Mouse (Mus musculus): ENCODE results near the gene Arhgef17.

Arhgef17 gene

DNA sequence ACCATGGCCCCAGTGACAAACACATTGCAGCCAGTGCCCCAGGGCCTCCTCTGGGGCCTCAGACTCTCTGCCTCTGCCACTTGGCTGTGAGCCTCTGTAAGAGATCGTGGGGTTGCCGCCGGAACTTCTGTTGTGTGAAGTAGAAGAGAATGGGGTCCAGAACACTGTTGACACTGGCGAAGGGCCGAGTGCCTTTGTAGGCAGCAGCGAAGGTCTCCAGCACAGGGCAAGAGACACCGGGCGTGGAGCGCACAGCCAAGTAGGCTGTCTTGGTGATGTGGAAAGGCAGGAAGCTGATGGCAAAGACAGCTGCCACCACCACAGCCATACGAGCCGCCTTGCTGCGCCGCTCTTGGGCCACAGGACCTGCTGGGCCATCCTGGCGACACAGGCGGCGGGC lies 6.2 kb upstream of the Arhgef17 start:
- DNase-seq, result no peak

DNA sequence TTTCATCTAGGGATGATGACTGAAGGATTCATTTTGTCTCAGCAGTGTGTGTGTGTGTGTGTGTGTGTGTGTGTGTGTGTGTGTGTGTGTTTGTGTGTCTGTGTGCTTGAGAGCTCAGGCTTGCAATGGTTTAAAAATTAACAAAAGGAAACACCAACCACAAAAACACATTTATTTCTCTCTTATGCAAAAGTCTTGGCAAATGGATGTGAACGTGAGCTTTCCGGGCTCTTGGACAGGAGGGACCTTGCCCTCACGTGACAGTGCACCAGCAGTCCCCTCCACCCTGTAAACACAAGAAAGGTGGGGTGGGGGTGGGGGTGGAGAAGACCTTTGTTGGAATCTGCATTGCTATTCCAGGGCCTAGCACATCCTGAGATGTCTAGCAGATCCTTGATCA lies 5.6 kb upstream of the Arhgef17 start:
- no peak for DNase-seq

DNA sequence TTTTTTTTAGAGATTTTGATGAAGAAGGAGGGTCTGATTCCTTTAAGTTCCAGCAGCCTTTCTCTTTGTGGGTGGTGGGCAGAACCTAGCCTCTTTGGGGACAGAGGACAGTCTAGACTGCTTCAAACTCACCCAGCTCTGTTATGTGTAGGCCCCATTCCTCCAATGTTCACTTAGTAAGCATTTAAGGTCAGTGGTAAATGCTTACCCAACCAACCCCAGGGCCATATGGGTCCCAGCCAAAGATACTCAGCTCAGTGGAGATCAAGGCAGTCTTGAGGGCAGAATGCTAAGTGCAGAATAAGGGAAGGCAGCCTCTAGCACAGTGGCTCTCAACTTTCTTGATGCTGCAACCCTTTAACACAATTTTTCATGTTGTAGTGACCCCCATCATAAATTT lies 1.6 kb upstream of the Arhgef17 start:
- DNase-seq, result no peak

DNA sequence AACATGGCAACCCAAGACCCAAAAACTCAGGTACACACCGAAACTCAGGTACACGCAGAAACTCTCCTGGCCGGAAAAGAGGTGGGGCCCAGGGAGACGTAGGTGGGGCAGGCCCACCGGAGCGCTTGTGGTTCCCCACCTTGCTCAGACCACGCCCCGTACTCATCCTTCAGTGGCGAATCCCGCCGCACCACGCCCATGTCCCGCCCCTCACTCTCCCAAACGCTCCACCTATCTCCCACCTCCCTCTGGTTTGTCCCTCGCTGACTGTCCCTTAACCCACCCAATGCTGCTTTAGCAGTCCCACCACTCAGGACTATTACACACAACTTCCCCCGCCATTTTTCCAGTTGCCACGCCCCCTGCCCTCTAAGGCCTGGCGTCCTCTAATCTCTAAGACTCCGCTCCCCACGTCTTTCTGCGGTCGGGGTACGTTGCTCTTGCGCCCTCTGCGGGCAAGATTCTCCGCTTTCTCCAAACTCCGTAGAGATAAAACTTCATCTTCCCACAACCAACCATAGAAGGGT lies 637 bp upstream of the Arhgef17 start:
- peak; percentile 40 for DNase-seq

DNA sequence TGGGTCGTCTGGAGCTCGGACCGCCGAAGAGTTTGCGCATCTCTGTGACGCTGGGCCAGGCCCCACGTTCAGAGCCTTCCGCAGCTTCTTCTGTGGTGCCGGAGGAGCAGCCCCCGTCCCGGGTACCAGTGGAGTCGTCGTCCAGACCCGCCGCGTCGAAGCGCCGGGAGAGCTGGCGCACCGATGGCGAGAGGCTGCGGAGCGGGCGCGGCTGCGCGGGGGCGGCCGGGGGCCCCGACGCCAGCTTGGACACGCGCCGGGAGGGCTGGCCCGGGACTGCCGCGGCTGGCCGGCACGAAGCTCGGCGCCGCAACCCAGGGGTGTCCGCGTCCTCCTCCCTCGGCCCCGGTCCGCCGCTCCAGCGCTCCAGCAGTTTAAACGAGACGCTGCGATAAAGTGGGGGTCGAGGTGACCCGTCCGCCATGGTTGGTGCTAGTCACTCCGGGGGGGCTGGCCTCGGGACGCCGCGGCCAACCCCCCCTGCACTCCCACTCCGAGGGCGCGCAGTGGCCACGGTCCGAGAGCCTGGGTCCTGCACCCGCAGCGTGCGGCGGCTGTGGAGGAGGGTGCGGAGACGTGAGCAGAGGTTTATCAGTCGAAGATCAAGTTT lies 486 bp downstream of the Arhgef17 start:
- no peak for DNase-seq

DNA sequence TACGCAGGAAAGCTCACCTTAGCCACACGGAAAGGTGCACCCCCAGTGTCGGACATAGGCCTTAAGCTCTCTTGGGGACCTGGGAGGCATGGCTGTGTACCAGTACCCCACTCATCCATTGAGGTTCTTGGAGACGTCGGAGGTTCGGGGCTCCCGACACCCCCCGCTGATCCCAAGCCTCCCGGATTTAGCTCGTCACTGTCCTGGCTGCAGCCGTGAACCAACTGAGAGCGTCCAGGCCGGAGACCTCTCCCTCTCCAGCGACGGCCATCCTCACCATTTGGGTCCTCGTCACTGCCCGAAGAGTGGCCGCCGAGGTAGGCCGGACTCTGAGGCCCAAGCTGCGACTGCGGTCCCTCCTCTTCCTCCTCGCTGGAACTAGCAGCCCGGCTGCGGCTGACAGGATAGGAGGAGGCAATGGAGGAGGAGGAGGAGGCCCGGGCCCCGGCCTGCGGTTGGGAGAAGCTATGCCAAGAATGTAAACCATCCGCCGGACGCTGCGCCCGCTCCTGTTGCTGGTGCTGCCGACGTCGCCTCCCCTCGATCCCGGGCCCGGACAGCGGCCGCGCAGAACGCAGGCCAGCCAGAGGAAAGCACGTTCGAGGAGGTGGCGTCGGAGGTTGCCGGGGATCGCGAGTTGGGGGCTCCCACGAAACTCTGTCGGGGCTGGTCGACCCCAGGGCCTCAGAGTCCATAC lies 1.1 kb downstream of the Arhgef17 start:
- DNase-seq, result no peak

DNA sequence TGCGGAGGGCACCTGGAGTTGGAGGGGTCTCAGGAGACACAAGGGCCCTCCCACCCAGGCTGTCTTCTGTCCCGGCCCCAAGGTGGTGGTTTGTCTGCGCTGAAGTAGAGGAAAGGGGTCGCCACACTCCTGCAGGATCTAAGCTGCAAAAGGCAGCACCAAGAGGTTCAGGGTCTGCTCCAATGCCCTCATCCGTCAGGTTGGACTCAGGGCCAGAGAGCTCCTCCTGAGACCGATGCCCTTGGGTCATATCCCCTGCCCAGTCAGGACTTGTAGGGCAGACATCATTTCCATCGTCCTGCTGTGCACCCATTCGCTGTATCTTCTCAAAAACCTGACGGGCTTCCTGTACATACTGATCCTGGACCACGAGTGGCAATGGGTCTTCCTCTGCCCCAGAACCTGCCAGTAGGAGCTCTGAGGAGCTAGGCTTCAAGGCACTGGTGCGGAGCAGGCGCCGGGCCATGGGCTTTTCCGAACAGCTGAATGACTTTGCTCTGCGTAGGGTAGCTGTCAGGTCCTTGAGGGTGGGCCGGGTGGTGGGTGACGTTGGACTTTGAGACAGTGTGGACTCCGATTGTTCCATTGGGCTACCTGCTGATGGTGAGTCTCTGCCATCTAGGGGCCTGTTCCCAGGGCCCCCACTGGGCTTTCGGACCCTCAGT lies 2.1 kb downstream of the Arhgef17 start:
- DNase-seq, result no peak

DNA sequence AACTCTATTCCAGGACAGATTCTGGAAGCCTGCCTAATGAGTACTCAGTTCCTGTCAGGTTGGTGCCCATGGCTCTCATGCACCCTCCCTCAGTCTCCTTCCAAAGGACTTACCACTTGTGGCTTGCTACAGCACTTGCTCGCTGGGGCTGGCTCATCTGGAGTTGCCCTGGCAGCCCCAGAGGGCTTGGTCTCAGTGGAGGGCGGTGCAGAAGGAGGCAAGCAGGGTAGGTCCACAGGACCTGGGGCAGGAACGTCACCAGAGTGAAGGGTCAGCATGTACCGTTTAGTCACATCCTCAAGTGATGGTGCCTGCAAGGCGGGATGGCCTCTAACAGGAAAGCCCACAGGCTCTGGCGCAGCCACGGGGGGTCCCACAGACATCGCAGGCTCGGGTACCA lies 3.5 kb downstream of the Arhgef17 start:
- DNase-seq, result no peak

DNA sequence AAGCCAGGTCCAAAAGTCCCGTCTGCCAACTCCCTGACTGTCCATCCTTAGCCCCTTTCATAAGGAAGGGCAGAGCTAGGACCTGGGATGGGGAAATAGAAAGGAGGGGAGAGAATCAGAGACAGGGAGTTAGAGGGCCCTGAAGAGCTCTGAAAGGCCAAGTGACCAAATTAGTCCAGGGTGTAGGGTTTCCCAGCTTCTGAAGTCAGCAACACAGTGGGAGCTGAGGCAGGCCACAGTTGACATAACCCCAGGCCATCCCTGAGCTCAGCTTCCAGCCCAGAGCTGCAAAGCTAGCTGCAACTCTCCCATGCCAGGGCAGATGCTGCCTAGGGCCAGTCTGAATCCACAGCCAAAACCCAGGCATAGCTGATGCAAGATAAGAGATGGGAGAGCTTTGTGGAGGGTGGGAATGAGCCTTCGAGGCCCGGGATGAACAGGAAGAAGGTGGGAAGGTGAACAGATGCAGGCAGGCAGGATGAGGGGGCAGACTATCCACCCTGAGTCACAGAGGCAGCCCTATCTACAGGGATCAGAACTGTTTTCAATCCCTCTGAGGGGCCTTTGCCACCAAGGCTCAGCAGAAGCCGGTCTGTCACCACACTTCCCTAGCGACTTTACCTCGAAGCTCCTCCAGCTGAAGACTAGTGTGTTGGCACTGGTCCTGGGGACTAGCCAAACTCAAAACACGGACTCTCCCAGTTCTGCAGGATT lies 4.5 kb downstream of the Arhgef17 start:
- DNase-seq, result no peak

DNA sequence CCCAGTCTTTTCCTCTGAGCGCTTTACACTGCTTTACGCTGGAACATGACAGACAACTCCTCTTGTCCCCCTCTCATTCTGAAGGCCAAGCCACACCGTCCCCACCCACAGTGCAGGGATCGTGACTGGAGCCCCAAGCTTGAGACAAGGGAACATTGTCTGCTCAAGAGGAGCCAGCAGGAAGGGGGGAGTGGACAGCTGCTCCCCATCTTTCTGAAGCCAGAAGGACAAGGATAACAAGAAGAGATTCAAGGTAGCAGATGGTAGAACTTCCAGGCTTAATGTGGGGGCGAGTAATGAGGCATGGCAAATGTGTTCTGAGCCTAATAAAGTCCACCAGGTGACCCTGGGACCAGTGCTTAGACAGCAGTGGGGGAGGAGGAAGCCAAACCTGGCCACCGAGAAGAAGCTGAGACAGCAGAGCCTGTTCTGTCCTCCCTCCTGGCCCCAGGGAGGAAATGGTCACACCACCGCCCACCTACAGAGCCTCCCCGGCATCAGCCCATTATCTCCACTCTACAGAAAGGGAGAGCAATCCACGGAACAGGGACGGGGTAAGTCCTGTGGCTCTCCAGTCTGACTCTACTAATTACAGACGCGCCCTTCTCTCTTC lies 5.5 kb downstream of the Arhgef17 start:
- DNase-seq, result no peak

DNA sequence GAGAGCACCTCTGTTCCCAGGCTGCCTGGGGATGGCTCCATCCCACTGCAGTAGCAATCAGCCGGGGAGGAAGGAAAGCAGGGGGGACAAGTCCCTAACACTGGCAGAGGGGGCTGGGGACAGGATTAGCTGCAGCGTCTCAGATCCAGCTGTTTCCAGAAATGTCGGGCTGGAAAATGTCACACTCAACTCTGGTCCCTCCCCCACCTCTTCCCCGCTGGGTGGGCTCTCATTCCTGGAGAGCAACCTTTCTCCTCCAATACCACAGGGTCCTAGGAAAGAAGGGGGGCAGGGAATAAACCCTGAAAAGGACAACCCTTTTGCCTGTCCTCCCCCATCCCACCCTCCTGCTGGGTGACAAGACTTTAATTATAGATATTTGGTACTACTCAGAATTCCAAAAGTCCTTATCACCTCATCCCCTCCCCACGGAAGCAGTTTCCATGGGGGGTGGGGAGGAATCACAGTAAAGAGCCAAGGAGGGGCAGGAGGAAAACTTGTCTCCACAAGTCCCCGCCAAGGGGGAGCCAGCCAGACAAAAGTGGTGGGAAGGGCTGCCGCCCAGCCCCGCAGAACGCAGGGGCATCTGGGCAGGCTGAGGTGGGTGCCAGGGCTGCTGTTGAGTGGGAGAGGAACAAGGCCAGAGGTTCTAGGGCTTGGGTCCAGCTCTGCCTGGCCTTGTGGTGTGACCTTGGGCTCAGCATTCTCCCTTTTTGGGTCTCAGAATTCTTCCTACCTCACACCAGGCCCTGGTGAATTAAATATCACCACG lies 7.0 kb downstream of the Arhgef17 start:
- no peak for DNase-seq

DNA sequence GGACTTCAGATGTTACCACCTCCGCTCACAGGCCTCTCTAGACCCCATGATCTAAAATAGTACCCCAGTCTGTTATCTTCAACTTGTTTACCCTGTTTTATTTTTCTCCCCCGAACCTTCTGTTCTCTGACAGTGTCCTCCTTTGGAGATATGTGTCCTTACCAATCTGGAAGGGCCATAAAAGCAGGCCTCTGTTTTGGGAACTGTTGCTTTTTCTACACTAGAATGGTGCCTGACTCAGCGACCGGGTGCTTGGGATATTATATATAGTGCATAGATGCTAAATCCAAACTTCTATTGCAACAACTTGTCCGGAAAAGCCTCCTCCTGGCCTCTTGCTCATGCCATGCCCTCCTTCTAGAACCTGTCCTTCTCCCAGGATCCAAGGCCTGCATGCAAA lies 7.7 kb downstream of the Arhgef17 start:
- no peak for DNase-seq

DNA sequence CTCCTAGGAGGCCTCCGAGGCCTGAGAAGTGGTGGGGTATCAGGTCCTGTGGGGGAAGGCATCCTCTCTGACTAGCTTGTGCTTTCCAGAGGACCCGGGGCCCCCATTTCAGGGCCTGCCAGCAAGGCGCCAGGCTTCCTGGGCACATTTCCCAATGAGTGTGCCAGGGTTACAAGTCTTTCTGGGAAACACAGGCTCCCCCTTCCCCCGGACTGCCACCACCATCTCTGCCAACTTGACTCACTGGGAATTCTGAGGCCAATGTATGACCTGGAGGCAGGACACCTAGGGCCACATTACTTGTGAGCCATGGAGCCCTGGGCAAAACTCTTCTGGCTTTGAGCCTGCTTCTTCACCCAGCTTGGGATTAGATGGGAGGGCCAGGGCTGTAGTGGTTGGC lies 9.0 kb downstream of the Arhgef17 start:
- DNase-seq, result no peak

DNA sequence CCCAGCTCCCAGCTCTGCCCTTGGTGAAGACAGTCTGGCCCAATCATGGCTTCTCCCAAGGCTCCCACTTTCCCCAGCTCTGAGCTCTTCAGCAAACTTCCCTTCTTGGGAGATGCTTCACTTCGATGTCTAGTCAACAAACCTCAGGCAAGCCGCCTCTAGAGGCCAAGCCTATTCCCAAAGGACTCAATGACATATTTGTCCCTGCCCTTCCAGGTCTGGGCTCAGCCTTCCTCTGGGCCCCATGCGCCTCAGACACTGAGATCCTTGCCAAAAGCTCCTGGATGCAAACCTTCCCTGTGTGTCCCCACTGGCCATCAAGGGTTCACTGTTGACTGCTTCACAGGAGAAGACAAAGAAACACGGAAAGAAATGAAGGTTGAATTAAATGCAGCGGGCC lies 10.6 kb downstream of the Arhgef17 start:
- no peak for DNase-seq

DNA sequence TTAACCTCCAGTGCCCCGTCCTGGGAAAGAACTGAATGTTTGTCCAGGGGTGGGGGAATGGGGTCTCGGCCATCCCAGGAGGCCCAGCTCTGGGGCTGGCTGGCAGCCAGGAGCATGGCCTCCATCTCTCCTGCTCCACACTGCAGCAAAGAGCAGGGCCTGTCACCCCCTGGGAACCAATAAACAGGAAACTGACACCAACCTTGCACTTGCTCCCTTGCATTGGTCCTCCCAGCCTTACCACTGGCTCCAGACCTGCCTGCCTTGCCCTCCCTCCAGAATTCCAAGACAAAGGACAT lies 12.1 kb downstream of the Arhgef17 start:
- DNase-seq, result no peak

DNA sequence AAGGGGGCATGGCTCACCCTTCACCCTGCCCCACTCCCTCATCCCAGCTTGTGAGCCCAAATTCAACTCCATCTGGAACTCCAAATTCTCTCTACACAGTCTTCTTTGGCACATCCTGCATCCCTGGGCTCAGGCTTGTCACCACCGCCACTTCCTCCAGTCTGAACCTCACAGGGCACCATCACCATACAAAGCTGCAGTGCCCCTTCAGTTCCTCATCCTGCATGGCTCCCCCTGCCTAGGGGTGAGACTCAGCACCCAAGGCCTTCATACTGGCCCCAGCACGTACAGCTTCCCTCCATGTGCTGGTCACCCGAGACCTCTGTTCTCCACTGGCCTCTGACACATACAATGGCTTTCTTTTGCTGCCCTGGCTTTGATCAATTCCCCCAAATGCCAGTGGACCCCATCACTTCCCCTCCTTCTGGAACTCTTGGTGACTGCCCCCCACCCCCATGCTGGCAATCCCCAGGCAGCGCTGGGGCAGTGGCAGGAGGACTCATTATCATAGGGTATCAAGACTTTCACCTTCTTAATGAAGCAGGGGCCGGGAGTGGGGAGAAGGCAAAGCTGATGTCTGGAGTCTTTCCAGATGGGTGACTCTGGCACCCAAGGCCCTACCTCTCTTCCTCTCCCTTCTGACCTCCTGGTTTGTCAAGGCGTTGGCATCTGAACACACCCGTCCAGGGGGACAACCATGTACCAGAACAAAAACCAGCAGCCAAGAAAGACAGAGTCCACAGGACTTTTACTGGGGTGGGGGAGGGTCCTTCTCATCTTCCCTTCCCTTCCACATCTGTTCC lies 12.7 kb downstream of the Arhgef17 start:
- DNase-seq, result no peak

DNA sequence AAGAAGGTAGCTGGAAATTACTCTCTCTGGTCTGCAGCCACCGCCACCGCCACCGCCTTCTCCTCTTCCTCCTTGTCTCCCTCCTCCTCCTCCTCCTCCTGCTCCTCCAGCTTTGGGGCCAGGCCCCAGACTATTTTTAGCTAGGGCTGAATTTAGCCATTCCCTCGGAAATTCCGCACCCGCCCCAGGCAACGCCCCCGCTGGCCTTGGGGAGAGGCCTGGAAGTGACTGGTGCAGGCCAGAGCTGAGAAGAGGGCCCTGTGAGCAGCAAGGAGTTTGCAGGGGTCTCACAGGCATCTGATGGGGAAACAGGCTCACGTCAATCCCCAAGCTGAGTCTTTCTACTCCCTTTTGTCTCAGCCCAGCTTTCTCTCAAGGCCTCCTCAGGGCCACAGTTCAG lies 13.7 kb downstream of the Arhgef17 start:
- DNase-seq, result no peak

DNA sequence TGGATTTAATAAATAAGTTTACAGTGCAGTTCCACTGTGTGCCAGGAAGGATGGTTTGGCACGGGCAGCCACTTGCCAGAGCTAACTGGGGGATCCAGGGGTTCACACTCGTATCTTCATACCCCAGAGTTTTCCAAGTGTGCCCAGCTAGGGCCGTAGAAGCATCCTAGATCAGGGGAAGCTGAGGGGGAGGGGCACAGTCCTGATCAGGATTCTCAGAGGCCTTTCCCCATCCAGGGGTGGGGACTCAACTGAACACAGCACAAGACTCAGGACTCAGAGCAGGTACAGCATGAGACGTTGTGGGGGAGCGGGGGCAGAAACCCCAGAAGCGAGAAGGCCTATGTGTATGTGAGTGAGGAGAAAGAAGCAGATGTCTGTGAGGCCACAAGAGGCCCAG lies 14.2 kb downstream of the Arhgef17 start:
- no peak for DNase-seq

DNA sequence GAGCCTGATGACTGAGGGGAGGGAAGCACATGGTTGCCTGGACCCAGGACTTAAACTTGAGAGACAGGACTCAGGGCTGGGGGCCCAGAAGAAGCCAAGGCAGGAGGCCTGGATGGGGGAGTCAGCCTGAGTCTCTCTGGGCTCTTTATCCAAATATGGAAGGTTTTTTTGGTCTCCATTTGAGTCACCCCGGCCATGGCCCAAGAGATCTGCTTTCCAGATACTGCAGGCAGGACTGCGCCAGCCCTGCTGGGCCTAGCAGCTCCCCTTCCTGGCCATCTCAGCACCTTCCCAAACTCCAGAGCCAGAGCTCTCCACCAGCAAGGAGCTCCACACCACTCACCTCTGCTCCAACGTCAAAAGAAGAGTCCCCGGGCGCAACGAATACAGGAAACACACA lies 15.4 kb downstream of the Arhgef17 start:
- no peak for DNase-seq

DNA sequence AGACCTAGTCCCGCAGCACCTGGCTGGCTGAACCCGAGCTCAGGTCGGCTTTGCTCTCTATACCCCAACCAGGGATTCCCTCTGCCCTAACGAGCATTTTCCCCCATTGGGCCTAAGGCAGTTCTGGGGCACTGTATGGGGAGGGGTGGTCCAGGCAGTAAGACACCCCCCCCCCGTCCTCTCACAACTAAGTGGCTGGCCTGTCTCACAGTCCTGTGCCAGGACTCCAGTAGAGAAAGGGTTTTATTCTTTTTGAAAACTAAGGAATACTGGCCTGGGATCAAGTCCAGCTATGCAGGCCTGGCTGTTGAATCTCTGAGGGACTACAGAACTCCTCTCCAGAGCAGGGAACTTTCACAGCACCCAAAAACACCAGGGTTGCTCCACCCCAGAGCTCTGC lies 16.7 kb downstream of the Arhgef17 start:
- DNase-seq, result no peak

DNA sequence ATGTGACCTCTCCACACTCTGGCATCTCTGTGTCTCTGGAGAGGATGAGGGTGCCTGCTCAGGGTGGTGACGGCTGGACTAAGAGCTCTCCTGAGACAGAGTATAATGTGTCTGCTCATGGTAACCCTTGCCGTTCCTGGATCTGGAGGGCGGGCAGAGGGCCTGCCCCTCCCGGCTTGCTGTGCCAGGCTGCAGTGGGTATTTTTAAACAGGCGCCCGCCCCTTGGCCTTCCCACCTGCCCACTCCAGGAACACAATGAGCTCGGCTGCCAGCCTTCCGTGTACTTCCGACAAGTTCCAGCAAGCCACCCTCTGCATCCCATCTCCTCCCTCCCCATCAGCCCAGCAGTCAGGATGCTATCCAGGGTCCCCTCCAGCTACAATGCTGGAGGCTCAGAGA lies 20.1 kb downstream of the Arhgef17 start:
- DNase-seq, result no peak
